Mouse (Mus musculus): ENCODE data around the gene Zfp637. TPM values are rescaled to one million over a fixed set of nuclear protein-coding genes. Genes with fewer than 3 reads are reported as not detected.
A peak's percentile ranks its signal among the peaks of the same experiment; 100 is the strongest.

Zfp637 gene
- total and polyA plus RNA-seq, 2 experiments: 14.1 to 16.4 TPM

GRCm38 (mm10) chr6:117888642-117889096 is 47.7 kb downstream of the Zfp637 start:
- Histone ChIP-seq H3K79me2 (ENCODE audit: control insufficient read depth, insufficient read depth, low read length) (no peaks in the 10 kb centered on the region), H3K27ac (replicated peaks; ENCODE audit: insufficient read depth, low read depth, low read length) (no peak overlapping the region), H3K9ac (ENCODE audit: low read depth, low read length) (no peak overlapping the region), H3K4me1 (ENCODE audit: control insufficient read depth, insufficient read depth, low read length) (peaks cover 9% of the 10 kb centered on the region), H3K4me3 (ENCODE audit: insufficient read depth, low read depth, low read length) (no peak overlapping the region), H3K27me3 (ENCODE audit: control insufficient read depth, insufficient read depth, low read length) (no peaks in the 10 kb centered on the region), H3K36me3 (ENCODE audit: control insufficient read depth, insufficient read depth, low read length) (peaks cover 2% of the 10 kb centered on the region; the same call in 1 of the 2 replicates)
- no peak for DNase-seq (ENCODE audit: extremely low read depth, low read depth, low spot score)
- WGBS: 90% methylated on average over 2 of the region's 2 CpGs
- TF ChIP-seq CTCF (IDR thresholded peaks at IDR 0.05; ENCODE audit: low read depth, low read length) (no peak), POLR2A (IDR thresholded peaks at IDR 0.05; ENCODE audit: extremely low read depth, insufficient read depth, low read length) (no peak)

- DNase-seq (ENCODE audit: extremely low read depth, low read depth, low spot score): no peak
Measured at GRCm38 (mm10) chr6:117890257-117890656, 49.3 kb downstream of the Zfp637 start.

GRCm38 (mm10) chr6:117891369-117892160 is 50.6 kb downstream of the Zfp637 start:
- no peaks in the 10 kb centered on the region for H3K79me2 ChIP-seq (ENCODE audit: control insufficient read depth, insufficient read depth, low read length)
- peak overlapping the region; percentile 39; the same call in 1 of the 2 replicates for H3K9ac ChIP-seq (ENCODE audit: low read depth, low read length)
- TF ChIP-seq POLR2A (IDR thresholded peaks at IDR 0.05; ENCODE audit: extremely low read depth, insufficient read depth, low read length): no peak
- TF ChIP-seq CTCF (IDR thresholded peaks at IDR 0.05; ENCODE audit: low read depth, low read length): no peak
- H3K36me3 ChIP-seq (ENCODE audit: control insufficient read depth, insufficient read depth, low read length): no peaks in the 10 kb centered on the region
- H3K4me1 ChIP-seq (ENCODE audit: control insufficient read depth, insufficient read depth, low read length): peaks cover 9% of the 10 kb centered on the region
- peak overlapping the region; percentile 82 for H3K27ac ChIP-seq (replicated peaks; ENCODE audit: insufficient read depth, low read depth, low read length)
- H3K4me3 ChIP-seq (ENCODE audit: insufficient read depth, low read depth, low read length): no peak overlapping the region
- DNase-seq (ENCODE audit: extremely low read depth, low read depth, low spot score): peak; percentile 80
- H3K27me3 ChIP-seq (ENCODE audit: control insufficient read depth, insufficient read depth, low read length): no peaks in the 10 kb centered on the region
- 41% methylated on average over 14 of the region's 14 CpGs for WGBS

More at GRCm38 (mm10) chr6:117890257-117890656, 49.3 kb downstream of the Zfp637 start:
- WGBS: 87% methylated on average over 6 of the region's 6 CpGs
- H3K79me2 ChIP-seq (ENCODE audit: control insufficient read depth, insufficient read depth, low read length): no peaks in the 10 kb centered on the region
- TF ChIP-seq POLR2A (IDR thresholded peaks at IDR 0.05; ENCODE audit: extremely low read depth, insufficient read depth, low read length) (no peak), CTCF (IDR thresholded peaks at IDR 0.05; ENCODE audit: low read depth, low read length) (no peak)
- no peak overlapping the region for H3K4me3 ChIP-seq (ENCODE audit: insufficient read depth, low read depth, low read length)
- H3K9ac ChIP-seq (ENCODE audit: low read depth, low read length): no peak overlapping the region
- peaks cover 9% of the 10 kb centered on the region for H3K4me1 ChIP-seq (ENCODE audit: control insufficient read depth, insufficient read depth, low read length)
- 0 out of 2 replicates have a peak, but pooled peaks cover 2% of the 10 kb centered on the region for H3K36me3 ChIP-seq (ENCODE audit: control insufficient read depth, insufficient read depth, low read length)
- no peaks in the 10 kb centered on the region for H3K27me3 ChIP-seq (ENCODE audit: control insufficient read depth, insufficient read depth, low read length)
- no peak overlapping the region for H3K27ac ChIP-seq (replicated peaks; ENCODE audit: insufficient read depth, low read depth, low read length)

GRCm38 (mm10) chr6:117892386-117892785 is 51.4 kb downstream of the Zfp637 start:
- 88% methylated on average over 3 of the region's 3 CpGs for WGBS

GRCm38 (mm10) chr6:117893435-117893834 is 52.5 kb downstream of the Zfp637 start:
- WGBS: 87% methylated on average over 2 of the region's 2 CpGs
- H3K9ac ChIP-seq (ENCODE audit: low read depth, low read length): no peak overlapping the region
- H3K36me3 ChIP-seq (ENCODE audit: control insufficient read depth, insufficient read depth, low read length): no peaks in the 10 kb centered on the region
- no peaks in the 10 kb centered on the region for H3K27me3 ChIP-seq (ENCODE audit: control insufficient read depth, insufficient read depth, low read length)
- no peaks in the 10 kb centered on the region for H3K79me2 ChIP-seq (ENCODE audit: control insufficient read depth, insufficient read depth, low read length)
- no peak for DNase-seq (ENCODE audit: extremely low read depth, low read depth, low spot score)
- no peak overlapping the region for H3K4me3 ChIP-seq (ENCODE audit: insufficient read depth, low read depth, low read length)
- no peak for TF ChIP-seq POLR2A (IDR thresholded peaks at IDR 0.05; ENCODE audit: extremely low read depth, insufficient read depth, low read length)
- TF ChIP-seq CTCF (IDR thresholded peaks at IDR 0.05; ENCODE audit: low read depth, low read length): no peak
- peaks cover 9% of the 10 kb centered on the region for H3K4me1 ChIP-seq (ENCODE audit: control insufficient read depth, insufficient read depth, low read length)
- H3K27ac ChIP-seq (replicated peaks; ENCODE audit: insufficient read depth, low read depth, low read length): no peak overlapping the region

More at GRCm38 (mm10) chr6:117892386-117892785, 51.4 kb downstream of the Zfp637 start:
- no peaks in the 10 kb centered on the region for H3K27me3 ChIP-seq (ENCODE audit: control insufficient read depth, insufficient read depth, low read length)
- H3K79me2 ChIP-seq (ENCODE audit: control insufficient read depth, insufficient read depth, low read length): no peaks in the 10 kb centered on the region
- no peak overlapping the region for H3K27ac ChIP-seq (replicated peaks; ENCODE audit: insufficient read depth, low read depth, low read length)
- no peak overlapping the region for H3K4me3 ChIP-seq (ENCODE audit: insufficient read depth, low read depth, low read length)
- no peak overlapping the region for H3K9ac ChIP-seq (ENCODE audit: low read depth, low read length)
- TF ChIP-seq POLR2A (IDR thresholded peaks at IDR 0.05; ENCODE audit: extremely low read depth, insufficient read depth, low read length): no peak
- TF ChIP-seq CTCF (IDR thresholded peaks at IDR 0.05; ENCODE audit: low read depth, low read length): no peak
- H3K36me3 ChIP-seq (ENCODE audit: control insufficient read depth, insufficient read depth, low read length): no peaks in the 10 kb centered on the region
- DNase-seq (ENCODE audit: extremely low read depth, low read depth, low spot score): no peak
- H3K4me1 ChIP-seq (ENCODE audit: control insufficient read depth, insufficient read depth, low read length): peaks cover 9% of the 10 kb centered on the region

Other genes with a start within 250 kb of the Zfp637 start
- 0.07 and 0.09 TPM in 2 replicates for gene Zfp239, start 20.9 kb downstream of the Zfp637 start, total RNA-seq (2014; rRNA removed)
- gene Zfp239, start 20.9 kb downstream of the Zfp637 start, polyA plus RNA-seq (2012; rRNA removed): 0.05 TPM in 1 of 2 replicates, not detected in the other
- 188 and 197 TPM in 2 replicates for gene Hnrnpf, start 59.1 kb downstream of the Zfp637 start, total RNA-seq (2014; rRNA removed)
- gene Hnrnpf, start 59.1 kb downstream of the Zfp637 start, polyA plus RNA-seq (2012; rRNA removed): 88.2 and 89.3 TPM in 2 replicates
- not detected in 2 replicates for gene Fxyd4, start 96.5 kb downstream of the Zfp637 start, total RNA-seq (2014; rRNA removed)
- 0.18 TPM in 1 of 2 replicates, not detected in the other for gene Fxyd4, start 96.5 kb downstream of the Zfp637 start, polyA plus RNA-seq (2012; rRNA removed)
- 0.07 TPM in 1 of 2 replicates, not detected in the other for gene Rasgef1a, start 170.3 kb downstream of the Zfp637 start, total RNA-seq (2014; rRNA removed)
- gene Rasgef1a, start 170.3 kb downstream of the Zfp637 start, polyA plus RNA-seq (2012; rRNA removed): 0.06 TPM in 1 of 2 replicates, not detected in the other

All from liver, adult 2 months (tissue).